Mouse (Mus musculus) heart, postnatal 0 days (tissue): ENCODE data around the gene Cbx6.

Experiments used
- CTCF ChIP-seq: IDR thresholded peaks from 2 replicates; pipeline ENCODE4 v1.5.1; 2016; ENCODE audit warnings: antibody characterized with exemption, control low read depth, low read depth
- EP300 ChIP-seq: IDR thresholded peaks from 2 replicates; pipeline ENCODE4 v1.6.1; 2016; ENCODE audit warnings: antibody characterized with exemption, low read depth

DNA sequence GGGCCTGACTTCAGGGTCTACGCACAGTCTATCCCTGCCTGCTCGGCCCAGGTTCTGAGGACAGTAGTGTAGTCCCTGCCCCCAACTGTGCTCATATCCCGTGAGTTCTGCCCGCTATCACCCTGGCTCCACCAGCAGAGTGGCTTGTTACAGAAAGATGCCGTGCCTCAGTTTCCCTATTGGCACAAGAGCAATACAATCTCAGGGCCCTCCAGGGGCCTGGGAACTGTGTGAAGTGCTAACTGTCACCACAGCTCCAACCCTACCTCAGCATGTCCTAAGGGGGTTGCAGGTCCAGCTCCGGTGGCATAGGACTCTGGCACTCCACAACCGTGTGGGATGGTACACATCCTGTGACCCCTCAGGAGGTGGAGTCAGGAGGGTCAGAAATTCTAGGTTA lies 37.4 kb downstream of the Cbx6 start:
- TF ChIP-seq CTCF, result no peak
- TF ChIP-seq EP300, result no peak
